Mouse (Mus musculus): ENCODE results near the gene Sec22c. TPM values are rescaled to one million over a fixed set of nuclear protein-coding genes. Genes with fewer than 3 reads are reported as not detected.

Gene Sec22c
- polyA plus RNA-seq, 1 experiment: 9.9 TPM

GRCm38 (mm10) chr9:121642001-121642400, 63.3 kb downstream of the Sec22c start, which contains the start of gene Lyzl4:
TSS of gene Lyzl4 (minus strand) at chr9:121642096.
- DNase-seq: peak; percentile 80
- peak within 1 kb of the TSS; percentile 35 for H3K4me3 ChIP-seq (replicated peaks; ENCODE audit: extremely low read depth, low read depth, low read length)
- TF ChIP-seq CTCF (IDR thresholded peaks at IDR 0.05; ENCODE audit: insufficient read depth, low read length) (peak; percentile 27; the same call in 1 of the 2 replicates), POLR2A (IDR thresholded peaks at IDR 0.05; ENCODE audit: borderline replicate concordance, extremely low read depth, low read depth, low read length) (no peak)
- H3K4me1 ChIP-seq (ENCODE audit: control insufficient read depth, insufficient read depth, low read length): no peaks in the 10 kb centered on the region
- 1% methylated on average over 26 of the region's 26 CpGs for WGBS

GRCm38 (mm10) chr9:121641235-121641915, 63.9 kb downstream of the Sec22c start:
- 13% methylated on average over 27 of the region's 27 CpGs for WGBS
- TF ChIP-seq POLR2A (IDR thresholded peaks at IDR 0.05; ENCODE audit: borderline replicate concordance, extremely low read depth, low read depth, low read length) (no peak), CTCF (IDR thresholded peaks at IDR 0.05; ENCODE audit: insufficient read depth, low read length) (no peak)
- no peaks in the 10 kb centered on the region for H3K4me1 ChIP-seq (ENCODE audit: control insufficient read depth, insufficient read depth, low read length)
- DNase-seq: peak; percentile 45
- peak overlapping the region; percentile 4 for H3K4me3 ChIP-seq (replicated peaks; ENCODE audit: extremely low read depth, low read depth, low read length)

GRCm38 (mm10) chr9:121639790-121640189, 65.5 kb downstream of the Sec22c start:
- Histone ChIP-seq H3K4me1 (ENCODE audit: control insufficient read depth, insufficient read depth, low read length) (no peaks in the 10 kb centered on the region), H3K4me3 (replicated peaks; ENCODE audit: extremely low read depth, low read depth, low read length) (no peak overlapping the region)
- DNase-seq: no peak
- TF ChIP-seq CTCF (IDR thresholded peaks at IDR 0.05; ENCODE audit: insufficient read depth, low read length) (no peak), POLR2A (IDR thresholded peaks at IDR 0.05; ENCODE audit: borderline replicate concordance, extremely low read depth, low read depth, low read length) (no peak)
- 61% methylated on average over 16 of the region's 16 CpGs for WGBS

- Histone ChIP-seq H3K4me3 (replicated peaks; ENCODE audit: extremely low read depth, low read depth, low read length) (no peak overlapping the region), H3K4me1 (ENCODE audit: control insufficient read depth, insufficient read depth, low read length) (no peaks in the 10 kb centered on the region)
- 41% methylated on average over 7 of the region's 7 CpGs for WGBS
- DNase-seq: no peak
- TF ChIP-seq POLR2A (IDR thresholded peaks at IDR 0.05; ENCODE audit: borderline replicate concordance, extremely low read depth, low read depth, low read length) (no peak), CTCF (IDR thresholded peaks at IDR 0.05; ENCODE audit: insufficient read depth, low read length) (no peak)
These were observed 69.3 kb downstream of the Sec22c start for GRCm38 (mm10) chr9:121635835-121636576.

GRCm38 (mm10) chr9:121633306-121633705, 72.0 kb downstream of the Sec22c start:
- no peak for DNase-seq
- WGBS: 53% methylated on average over 6 of the region's 6 CpGs
- Histone ChIP-seq H3K4me3 (replicated peaks; ENCODE audit: extremely low read depth, low read depth, low read length) (no peak overlapping the region), H3K4me1 (ENCODE audit: control insufficient read depth, insufficient read depth, low read length) (no peaks in the 10 kb centered on the region)
- TF ChIP-seq CTCF (IDR thresholded peaks at IDR 0.05; ENCODE audit: insufficient read depth, low read length): no peak
- TF ChIP-seq POLR2A (IDR thresholded peaks at IDR 0.05; ENCODE audit: borderline replicate concordance, extremely low read depth, low read depth, low read length): no peak

- H3K4me1 ChIP-seq (ENCODE audit: control insufficient read depth, insufficient read depth, low read length): no peaks in the 10 kb centered on the region
These were observed 72.4 kb downstream of the Sec22c start for GRCm38 (mm10) chr9:121632891-121633290.

GRCm38 (mm10) chr9:121631946-121632345, 73.3 kb downstream of the Sec22c start:
- TF ChIP-seq CTCF (IDR thresholded peaks at IDR 0.05; ENCODE audit: insufficient read depth, low read length) (no peak), POLR2A (IDR thresholded peaks at IDR 0.05; ENCODE audit: borderline replicate concordance, extremely low read depth, low read depth, low read length) (no peak)
- DNase-seq: no peak
- WGBS: 58% methylated on average over 4 of the region's 4 CpGs
- H3K4me1 ChIP-seq (ENCODE audit: control insufficient read depth, insufficient read depth, low read length): no peaks in the 10 kb centered on the region
- H3K4me3 ChIP-seq (replicated peaks; ENCODE audit: extremely low read depth, low read depth, low read length): no peak overlapping the region

More at GRCm38 (mm10) chr9:121632891-121633290, 72.4 kb downstream of the Sec22c start:
- no peak for TF ChIP-seq POLR2A (IDR thresholded peaks at IDR 0.05; ENCODE audit: borderline replicate concordance, extremely low read depth, low read depth, low read length)
- no peak for DNase-seq
- 75% methylated on average over 10 of the region's 10 CpGs for WGBS
- no peak overlapping the region for H3K4me3 ChIP-seq (replicated peaks; ENCODE audit: extremely low read depth, low read depth, low read length)

GRCm38 (mm10) chr9:121630627-121631026, 74.7 kb downstream of the Sec22c start:
- WGBS: 88% methylated on average over 1 of the region's 1 CpGs
- no peak for TF ChIP-seq CTCF (IDR thresholded peaks at IDR 0.05; ENCODE audit: insufficient read depth, low read length)
- TF ChIP-seq POLR2A (IDR thresholded peaks at IDR 0.05; ENCODE audit: borderline replicate concordance, extremely low read depth, low read depth, low read length): no peak
- DNase-seq: no peak
- Histone ChIP-seq H3K4me3 (replicated peaks; ENCODE audit: extremely low read depth, low read depth, low read length) (no peak overlapping the region), H3K4me1 (ENCODE audit: control insufficient read depth, insufficient read depth, low read length) (no peaks in the 10 kb centered on the region)

Other genes with a start within 250 kb of the Sec22c start
- gene Cck, start 209.8 kb downstream of the Sec22c start, polyA plus RNA-seq (2012; rRNA removed): 0.37 TPM in 1 of 2 replicates, not detected in the other
- 0.66 and 0.72 TPM in 2 replicates for gene Lyzl4, start 63.4 kb downstream of the Sec22c start, polyA plus RNA-seq (2012; rRNA removed)
- 2.2 and 2.6 TPM in 2 replicates for gene Vipr1, start 62.8 kb downstream of the Sec22c start, polyA plus RNA-seq (2012; rRNA removed)
- 18.4 and 22.2 TPM in 2 replicates for gene Ss18l2, start 4.8 kb upstream of the Sec22c start, polyA plus RNA-seq (2012; rRNA removed)
- gene Nktr, start 13.7 kb upstream of the Sec22c start, polyA plus RNA-seq (2012; rRNA removed): 36.6 and 48.6 TPM in 2 replicates
- 26.8 and 46.2 TPM in 2 replicates for gene Zfp651, start 53.8 kb upstream of the Sec22c start, polyA plus RNA-seq (2012; rRNA removed)
- gene Klhl40, start 72.1 kb upstream of the Sec22c start, polyA plus RNA-seq (2012; rRNA removed): 0.49 and 4.4 TPM in 2 replicates
- 7.4 and 11.0 TPM in 2 replicates for gene Hhatl, start 87.0 kb upstream of the Sec22c start, polyA plus RNA-seq (2012; rRNA removed)
- gene Ccdc13, start 134.0 kb upstream of the Sec22c start, polyA plus RNA-seq (2012; rRNA removed): 4.2 and 5.1 TPM in 2 replicates
- 11.6 and 24.4 TPM in 2 replicates for gene Higd1a, start 152.9 kb upstream of the Sec22c start, polyA plus RNA-seq (2012; rRNA removed)
- gene Ackr2, start 192.9 kb upstream of the Sec22c start, polyA plus RNA-seq (2012; rRNA removed): 43.2 and 46.8 TPM in 2 replicates
- gene Cyp8b1, start 210.8 kb upstream of the Sec22c start, polyA plus RNA-seq (2012; rRNA removed): 0.90 and 1.1 TPM in 2 replicates
- gene Fam198a, start 245.5 kb upstream of the Sec22c start, polyA plus RNA-seq (2012; rRNA removed): 5.8 and 8.4 TPM in 2 replicates